Mouse (Mus musculus): ENCODE data around the gene Tnk2. TPM values are rescaled to one million over a fixed set of nuclear protein-coding genes. Genes with fewer than 3 reads are reported as not detected.
A peak's percentile ranks its signal among the peaks of the same experiment; 100 is the strongest.

The Tnk2 gene
- polyA plus RNA-seq, 1 experiment, result 155 TPM

DNA sequence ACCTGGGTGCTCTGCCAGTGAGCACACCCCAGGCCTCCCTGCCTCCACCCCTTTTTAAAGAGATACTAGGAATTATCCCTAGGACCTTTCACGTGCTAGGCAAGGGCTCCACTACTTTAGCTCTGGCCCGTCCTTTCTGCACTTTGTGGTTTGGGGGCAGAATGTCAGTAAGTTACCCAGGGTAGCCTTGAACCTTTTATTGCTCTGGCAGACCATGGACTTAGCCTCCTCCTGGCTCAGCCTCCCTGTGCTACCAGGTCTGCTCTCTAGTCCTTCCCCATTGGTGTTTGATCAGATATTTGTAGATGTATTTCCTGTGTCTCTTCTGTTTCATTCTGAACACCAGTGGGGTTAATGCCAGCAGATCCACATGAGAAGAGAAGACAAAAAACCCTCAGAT is 20.5 kb downstream of the Tnk2 start:
- no peak for TF ChIP-seq GATA1 (IDR thresholded peaks at IDR 0.05; ENCODE audit: low read length)

GRCm38 (mm10) chr16:32665851-32666665 is 22.4 kb downstream of the Tnk2 start:
- peak; percentile 58 for TF ChIP-seq GATA1 (IDR thresholded peaks at IDR 0.05; ENCODE audit: low read length)

DNA sequence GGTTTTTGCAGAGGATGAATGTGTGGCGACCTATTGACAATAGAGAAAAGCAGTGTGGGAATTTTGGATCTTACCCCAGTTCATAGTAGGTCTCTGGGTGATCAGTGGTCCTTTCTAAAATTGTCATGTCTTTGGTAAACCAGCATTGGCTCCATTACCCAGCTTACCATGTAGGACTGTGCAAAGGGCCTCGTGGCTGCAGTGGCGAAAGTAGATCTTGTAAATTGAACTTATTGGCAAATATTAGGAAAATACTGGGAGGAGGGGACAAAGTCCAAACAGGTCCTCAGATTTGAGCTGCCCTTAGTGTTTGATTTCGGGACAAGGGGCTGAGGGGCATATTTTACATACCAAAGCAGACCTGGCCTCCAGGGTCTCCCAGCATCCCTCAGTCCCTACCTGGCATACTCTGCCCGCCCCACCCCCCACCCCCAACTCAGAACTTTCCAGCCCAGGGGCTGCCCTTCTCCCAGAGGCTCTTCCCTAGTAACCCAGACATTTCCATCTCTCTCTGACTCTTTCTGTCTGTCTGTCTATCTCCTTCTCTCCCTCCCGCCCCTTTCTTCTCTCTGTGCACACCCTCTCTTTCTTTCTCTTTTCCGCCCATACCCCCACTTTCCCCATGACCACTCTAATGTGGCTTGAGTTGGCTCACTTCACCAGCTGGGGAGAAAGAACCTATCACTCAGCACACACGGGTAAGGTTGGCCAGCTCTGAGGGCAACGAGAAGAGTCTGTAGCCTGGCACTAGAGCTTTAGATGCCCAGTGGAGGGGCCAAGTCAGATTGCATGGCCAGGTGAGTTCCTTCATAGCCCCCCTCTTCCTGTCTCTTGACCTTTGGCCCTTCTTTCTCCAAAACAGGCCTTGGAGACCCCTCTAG is 23.2 kb downstream of the Tnk2 start:
- TF ChIP-seq GATA1 (IDR thresholded peaks at IDR 0.05; ENCODE audit: low read length), result no peak

DNA sequence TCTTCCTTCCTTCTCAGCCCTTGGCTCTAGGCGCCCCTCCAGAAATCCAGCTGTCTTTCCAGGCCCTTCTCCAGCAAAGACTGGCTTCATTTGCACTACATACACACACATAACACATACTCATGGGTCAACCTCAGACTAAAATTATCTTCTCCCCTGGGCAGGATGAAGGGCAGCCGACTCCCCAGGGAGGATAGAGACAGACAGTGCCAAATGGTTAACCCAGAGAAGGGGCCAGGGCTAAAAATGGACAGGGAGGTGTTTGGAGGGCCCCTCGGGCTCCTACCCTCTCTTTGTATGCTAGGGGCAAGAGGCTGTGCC is 23.8 kb downstream of the Tnk2 start:
- no peak for TF ChIP-seq GATA1 (IDR thresholded peaks at IDR 0.05; ENCODE audit: low read length)

- no peak for TF ChIP-seq GATA1 (IDR thresholded peaks at IDR 0.05; ENCODE audit: low read length)
Measured at GRCm38 (mm10) chr16:32668030-32668429, 24.4 kb downstream of the Tnk2 start.

DNA sequence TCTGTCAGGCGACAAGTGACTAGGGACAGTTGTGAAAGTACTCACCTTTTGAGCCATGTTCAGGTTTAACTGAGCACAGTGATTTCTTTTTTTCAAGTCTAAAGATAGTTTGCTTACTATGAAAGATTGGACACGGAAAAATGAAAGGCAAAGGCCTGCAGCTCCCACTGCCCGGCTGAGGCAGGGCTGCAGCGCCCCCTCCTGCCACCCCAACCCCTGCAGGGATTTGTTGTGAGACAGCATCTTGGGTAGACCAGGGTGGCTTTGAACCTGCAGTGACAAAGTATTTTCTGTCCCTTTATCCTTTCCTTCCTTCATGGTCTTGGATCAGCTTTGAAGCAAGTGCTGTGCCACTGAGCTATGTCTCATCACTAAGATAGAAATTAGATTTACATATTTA is 24.8 kb downstream of the Tnk2 start:
- no peak for TF ChIP-seq GATA1 (IDR thresholded peaks at IDR 0.05; ENCODE audit: low read length)

GRCm38 (mm10) chr16:32669243-32669642 is 25.6 kb downstream of the Tnk2 start:
- TF ChIP-seq GATA1 (IDR thresholded peaks at IDR 0.05; ENCODE audit: low read length), result no peak

DNA sequence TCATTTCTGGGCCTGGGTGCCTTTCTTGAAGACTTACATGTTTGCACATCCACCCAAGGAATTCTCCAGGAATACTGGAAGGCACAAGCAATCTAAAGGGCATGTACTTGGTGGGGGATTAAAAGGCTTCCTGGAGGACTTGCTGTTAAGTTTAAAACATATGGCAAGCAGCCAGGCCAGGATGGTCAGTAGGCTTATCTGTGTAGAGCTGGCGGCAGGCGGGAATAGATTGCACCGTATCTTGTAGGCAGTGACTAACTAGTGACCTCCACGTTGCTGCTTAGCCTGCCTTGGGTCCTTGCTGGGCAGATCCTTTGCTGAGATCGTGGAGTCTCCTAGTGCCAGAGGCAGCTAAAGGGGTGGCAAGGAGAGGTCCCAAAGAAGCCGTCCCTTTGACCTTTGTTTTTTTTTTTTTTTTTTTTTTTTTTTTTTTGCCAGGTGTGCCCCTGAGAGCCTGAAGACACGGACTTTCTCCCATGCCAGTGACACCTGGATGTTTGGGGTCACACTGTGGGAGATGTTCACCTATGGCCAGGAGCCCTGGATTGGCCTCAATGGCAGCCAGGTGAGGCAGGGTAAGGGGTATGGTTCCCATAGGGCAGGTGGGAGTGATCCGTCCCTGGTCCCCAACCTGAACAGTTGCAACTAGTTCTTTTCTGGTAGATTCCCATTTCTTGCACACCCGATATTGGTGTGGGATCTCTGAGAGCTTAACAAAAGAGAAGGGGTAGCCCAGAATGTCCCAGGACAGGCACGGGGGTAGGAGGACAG is 26.9 kb downstream of the Tnk2 start:
- no peak for TF ChIP-seq GATA1 (IDR thresholded peaks at IDR 0.05; ENCODE audit: low read length)

DNA sequence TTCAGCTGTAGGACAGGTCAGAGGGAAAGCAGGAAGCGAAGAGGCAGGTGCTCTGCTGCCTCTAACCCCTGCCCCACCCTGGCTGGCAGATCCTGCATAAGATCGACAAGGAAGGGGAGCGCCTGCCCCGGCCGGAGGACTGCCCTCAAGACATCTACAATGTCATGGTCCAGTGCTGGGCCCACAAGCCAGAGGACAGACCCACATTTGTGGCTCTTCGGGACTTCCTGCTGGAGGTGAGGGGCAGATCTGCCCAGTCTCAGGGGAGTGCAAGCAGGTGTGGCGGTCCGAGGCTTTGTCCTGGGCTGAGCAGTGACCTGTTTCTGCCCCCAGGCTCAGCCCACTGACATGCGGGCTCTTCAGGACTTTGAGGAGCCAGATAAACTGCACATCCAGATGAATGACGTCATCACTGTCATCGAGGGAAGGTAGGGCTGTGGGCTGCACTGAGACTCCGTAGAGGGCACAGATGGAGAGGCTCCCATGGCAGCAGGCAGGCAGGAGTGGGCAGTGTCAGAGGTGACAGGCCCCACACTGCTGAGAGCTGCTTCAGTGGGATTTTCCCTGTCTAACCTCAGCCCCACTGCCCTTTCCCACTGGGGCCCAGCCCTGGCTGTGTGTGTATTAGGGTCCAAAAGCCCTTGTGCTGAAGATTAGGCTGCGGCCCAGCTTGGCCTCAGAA is 27.7 kb downstream of the Tnk2 start:
- TF ChIP-seq GATA1 (IDR thresholded peaks at IDR 0.05; ENCODE audit: low read length), result no peak

DNA sequence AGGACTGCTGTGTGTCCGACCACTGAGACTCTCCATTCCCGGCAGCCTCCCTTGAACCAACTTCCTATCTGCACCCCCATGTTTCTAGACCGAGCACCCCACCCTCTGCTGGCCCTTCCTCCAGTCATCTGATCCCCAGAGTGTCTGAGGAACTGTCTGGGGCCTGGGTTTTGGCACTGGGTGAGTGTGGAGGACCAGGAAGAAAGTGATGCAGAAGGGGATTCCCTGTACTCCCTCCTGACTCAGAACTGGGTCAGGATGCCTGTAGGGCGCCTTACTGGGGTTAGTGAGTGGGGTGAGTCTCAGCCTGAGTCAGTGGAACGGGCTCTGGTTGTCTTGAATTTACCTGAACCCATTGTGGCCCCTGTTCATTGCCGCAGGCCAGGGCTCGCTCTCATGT is 28.6 kb downstream of the Tnk2 start:
- no peak for TF ChIP-seq GATA1 (IDR thresholded peaks at IDR 0.05; ENCODE audit: low read length)

DNA sequence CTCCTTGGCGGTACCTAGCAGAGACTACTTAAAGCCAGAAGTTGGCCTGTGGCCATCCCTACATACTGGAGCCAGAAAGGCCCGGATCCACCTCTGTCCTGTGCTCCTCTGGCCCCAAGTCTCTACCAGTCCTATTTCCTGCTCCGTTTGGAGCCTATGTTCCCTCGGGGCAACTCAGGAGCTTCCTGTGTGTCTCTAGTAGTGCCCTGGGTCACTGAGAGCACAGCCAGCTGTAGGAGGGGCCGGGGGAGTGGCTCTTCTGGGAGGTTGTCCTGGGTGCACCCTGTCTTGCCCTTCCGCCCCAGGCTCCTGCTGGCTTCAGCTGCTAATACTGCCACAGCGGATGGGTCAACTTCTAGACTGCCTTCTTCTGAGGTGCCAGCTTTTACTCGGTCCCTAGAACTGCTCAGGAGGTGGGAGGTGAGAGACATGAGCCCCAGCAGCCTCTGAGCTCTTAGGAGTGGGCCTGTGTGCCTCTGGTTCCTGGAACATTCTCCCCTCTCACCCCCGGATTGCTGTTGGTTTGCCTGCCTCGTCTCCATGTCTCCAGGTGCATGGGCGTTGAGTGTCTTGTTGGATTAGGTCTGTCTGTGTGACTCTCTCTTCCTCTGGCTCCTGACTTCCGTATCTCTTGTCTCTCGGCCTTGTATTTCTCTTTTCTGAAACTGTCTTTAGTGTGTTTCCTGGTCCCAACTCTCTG is 29.3 kb downstream of the Tnk2 start:
- TF ChIP-seq GATA1 (IDR thresholded peaks at IDR 0.05; ENCODE audit: low read length), result no peak

DNA sequence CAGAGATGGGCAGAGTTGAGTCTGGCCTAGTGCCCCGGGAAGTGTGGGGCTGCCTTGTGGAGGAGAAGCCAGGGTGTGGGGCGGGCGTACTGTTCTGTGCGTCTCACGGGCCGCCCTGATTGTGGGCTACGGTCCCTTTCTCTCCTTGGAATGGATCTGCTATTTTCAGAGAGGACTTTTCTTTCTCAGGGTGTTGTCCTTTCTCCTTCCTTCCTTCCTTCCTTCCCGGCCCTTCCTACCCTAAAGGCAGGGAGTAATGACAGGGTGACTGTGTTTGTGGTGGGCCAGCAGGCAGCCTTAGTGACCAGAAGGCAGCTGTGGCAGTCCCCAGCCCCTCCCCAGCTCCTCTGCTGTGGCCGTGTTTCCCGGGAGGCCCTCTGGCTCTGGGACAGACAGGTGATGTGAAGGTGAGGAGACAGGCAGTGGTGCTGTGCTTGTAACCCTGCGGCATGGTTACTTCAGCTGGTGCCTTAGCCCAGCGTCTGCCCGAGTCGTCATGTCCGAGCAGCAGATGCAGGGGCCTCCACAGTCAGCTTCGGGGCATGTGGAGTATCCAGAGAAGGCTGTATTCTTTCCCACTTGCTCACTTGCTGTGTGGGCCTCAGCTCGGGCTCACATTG is 30.6 kb downstream of the Tnk2 start:
- no peak for TF ChIP-seq GATA1 (IDR thresholded peaks at IDR 0.05; ENCODE audit: low read length)

GRCm38 (mm10) chr16:32677040-32677700 is 33.5 kb downstream of the Tnk2 start:
- no peak for TF ChIP-seq GATA1 (IDR thresholded peaks at IDR 0.05; ENCODE audit: low read length)

DNA sequence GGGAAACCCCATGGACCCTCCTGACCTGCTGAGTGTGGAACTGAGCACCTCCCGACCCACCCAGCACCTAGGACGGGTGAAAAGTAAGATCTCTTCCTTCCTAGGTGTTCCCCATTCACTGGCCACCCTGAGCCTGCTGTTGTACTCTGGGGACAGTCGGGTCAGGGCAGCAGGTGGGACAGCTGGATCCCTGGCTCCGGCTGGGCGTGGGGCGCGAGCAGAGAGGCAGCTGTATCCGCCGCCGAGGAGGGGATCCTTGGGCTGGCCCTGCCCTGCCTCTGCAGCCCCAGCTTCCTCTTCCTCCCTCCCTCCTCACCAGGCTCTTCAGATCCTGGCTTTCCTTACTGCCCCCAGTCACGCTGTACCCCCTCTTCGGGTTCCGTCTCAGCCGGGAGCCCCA is 34.2 kb downstream of the Tnk2 start:
- no peak for TF ChIP-seq GATA1 (IDR thresholded peaks at IDR 0.05; ENCODE audit: low read length)

Data from G1E-ER4 (cell line).